Mouse (Mus musculus): ENCODE measurements around the gene Got1. TPM values are rescaled to one million over a fixed set of nuclear protein-coding genes. Genes with fewer than 3 reads are reported as not detected.

Got1 gene
- polyA plus RNA-seq, 1 experiment from 2014 or later = 14.2 TPM

GRCm38 (mm10) chr19:43480512-43480911, 43.9 kb downstream of the Got1 start:
- ATAC-seq = no peak
- WGBS = 46% methylated on average over 9 of the region's 9 CpGs
- TF ChIP-seq CTCF (IDR thresholded peaks at IDR 0.05) = no peak
- TF ChIP-seq EP300 (IDR thresholded peaks at IDR 0.05) = no peak
- Histone ChIP-seq H3K4me2 (replicated peaks; ENCODE audit: low read depth, low read length) (no peak overlapping the region), H3K27me3 (replicated peaks; ENCODE audit: insufficient read depth, low read length) (no peaks in the 10 kb centered on the region), H3K9ac (replicated peaks; ENCODE audit: low read depth) (no peak overlapping the region), H3K4me3 (ENCODE audit: low read depth, low read length) (no peak overlapping the region), H3K36me3 (ENCODE audit: insufficient read depth, low read length) (no peaks in the 10 kb centered on the region), H3K4me1 (ENCODE audit: insufficient read depth, low read depth, low read length) (no peaks in the 10 kb centered on the region), H3K9me3 (ENCODE audit: low read length) (no peaks in the 10 kb centered on the region), H3K27ac (ENCODE audit: low read length) (no peak overlapping the region)
- peak; percentile 9 for DNase-seq (ENCODE audit: low spot score)

DNA sequence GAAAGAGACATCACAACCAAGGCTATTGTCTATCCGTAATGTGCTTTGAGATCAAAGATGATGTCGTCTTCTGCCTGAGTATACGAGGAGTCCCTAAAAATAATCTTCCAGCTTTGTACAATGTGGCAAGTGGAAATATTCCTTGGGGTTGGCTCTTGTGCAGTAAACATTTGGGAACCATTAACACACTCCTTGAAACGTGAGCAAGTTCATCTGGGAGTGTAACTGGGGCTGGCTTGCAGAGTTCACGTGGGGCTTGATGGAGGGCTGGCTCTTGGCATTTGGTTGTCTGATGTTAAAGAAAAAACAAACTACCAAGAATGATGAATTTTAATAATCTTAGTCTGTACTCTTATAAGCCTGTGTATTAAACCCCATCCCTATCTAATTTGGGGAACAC, 45.0 kb downstream of the Got1 start:
- no peaks in the 10 kb centered on the region for H3K36me3 ChIP-seq (ENCODE audit: insufficient read depth, low read length)
- no peaks in the 10 kb centered on the region for H3K9me3 ChIP-seq (ENCODE audit: low read length)
- no peak overlapping the region for H3K27ac ChIP-seq (ENCODE audit: low read length)
- H3K9ac ChIP-seq (replicated peaks; ENCODE audit: low read depth) = no peak overlapping the region
- H3K4me1 ChIP-seq (ENCODE audit: insufficient read depth, low read depth, low read length) = no peaks in the 10 kb centered on the region
- H3K4me3 ChIP-seq (ENCODE audit: low read depth, low read length) = no peak overlapping the region
- DNase-seq (ENCODE audit: low spot score) (no peak), ATAC-seq (no peak)
- 73% methylated on average over 5 of the region's 5 CpGs for WGBS
- no peak overlapping the region for H3K4me2 ChIP-seq (replicated peaks; ENCODE audit: low read depth, low read length)
- no peaks in the 10 kb centered on the region for H3K27me3 ChIP-seq (replicated peaks; ENCODE audit: insufficient read depth, low read length)
- TF ChIP-seq EP300 (IDR thresholded peaks at IDR 0.05) (no peak), CTCF (IDR thresholded peaks at IDR 0.05) (no peak)

DNA sequence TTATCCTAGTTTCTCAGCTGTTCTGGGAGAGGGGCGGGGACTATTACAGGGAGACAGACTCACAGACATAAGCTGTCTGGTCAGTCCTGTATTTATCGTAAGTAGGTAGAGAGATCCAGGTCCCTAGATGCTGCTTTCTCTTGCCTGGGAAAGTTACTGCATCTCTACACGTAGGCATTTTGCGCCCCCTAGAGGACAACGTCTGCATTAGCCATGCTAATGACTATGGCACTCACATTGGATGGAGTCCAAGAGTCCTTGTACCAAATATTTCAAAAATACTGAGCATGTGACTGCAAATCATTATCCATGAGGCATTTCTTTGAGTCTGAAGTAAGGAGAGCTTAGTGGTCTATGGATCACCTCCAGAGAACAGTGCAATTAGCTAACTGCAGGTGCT, 45.5 kb downstream of the Got1 start:
- ATAC-seq (peak; percentile 26; the same call in 1 of the 2 replicates), DNase-seq (ENCODE audit: low spot score) (peak; percentile 85)
- no peak overlapping the region for H3K4me2 ChIP-seq (replicated peaks; ENCODE audit: low read depth, low read length)
- peak; percentile 86 for TF ChIP-seq CTCF (IDR thresholded peaks at IDR 0.05)
- TF ChIP-seq EP300 (IDR thresholded peaks at IDR 0.05) = no peak
- WGBS = 17% methylated on average over 5 of the region's 5 CpGs
- no peaks in the 10 kb centered on the region for H3K9me3 ChIP-seq (ENCODE audit: low read length)
- no peaks in the 10 kb centered on the region for H3K4me1 ChIP-seq (ENCODE audit: insufficient read depth, low read depth, low read length)
- H3K27me3 ChIP-seq (replicated peaks; ENCODE audit: insufficient read depth, low read length) = no peaks in the 10 kb centered on the region
- H3K36me3 ChIP-seq (ENCODE audit: insufficient read depth, low read length) = no peaks in the 10 kb centered on the region
- H3K9ac ChIP-seq (replicated peaks; ENCODE audit: low read depth) = no peak overlapping the region
- no peak overlapping the region for H3K4me3 ChIP-seq (ENCODE audit: low read depth, low read length)
- no peak overlapping the region for H3K27ac ChIP-seq (ENCODE audit: low read length)

DNA sequence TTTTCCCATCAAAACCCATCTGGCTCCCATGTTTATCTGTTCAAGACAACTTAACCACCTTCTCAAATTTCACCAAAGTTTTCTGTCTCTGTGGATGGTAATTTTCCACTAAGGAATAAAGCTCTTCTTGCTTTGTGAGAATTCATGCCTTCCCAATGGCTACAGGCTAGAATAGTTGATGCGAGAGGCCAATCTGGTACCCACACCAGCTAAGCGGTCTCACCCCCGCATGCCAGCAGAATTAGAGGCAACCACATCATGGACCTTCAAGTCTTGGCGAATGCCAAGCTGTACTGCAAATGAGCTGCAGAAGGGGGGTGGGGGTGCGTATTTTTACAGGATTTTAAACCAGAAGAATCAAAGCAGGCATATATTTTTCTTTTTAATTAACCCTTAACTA, 47.0 kb downstream of the Got1 start:
- H3K4me3 ChIP-seq (ENCODE audit: low read depth, low read length) = no peak overlapping the region
- H3K27me3 ChIP-seq (replicated peaks; ENCODE audit: insufficient read depth, low read length) = no peaks in the 10 kb centered on the region
- H3K9me3 ChIP-seq (ENCODE audit: low read length) = no peaks in the 10 kb centered on the region
- TF ChIP-seq EP300 (IDR thresholded peaks at IDR 0.05) (no peak), CTCF (IDR thresholded peaks at IDR 0.05) (no peak)
- ATAC-seq (no peak), DNase-seq (ENCODE audit: low spot score) (no peak)
- H3K4me1 ChIP-seq (ENCODE audit: insufficient read depth, low read depth, low read length) = no peaks in the 10 kb centered on the region
- H3K27ac ChIP-seq (ENCODE audit: low read length) = no peak overlapping the region
- H3K4me2 ChIP-seq (replicated peaks; ENCODE audit: low read depth, low read length) = no peak overlapping the region
- 82% methylated on average over 5 of the region's 5 CpGs for WGBS
- H3K36me3 ChIP-seq (ENCODE audit: insufficient read depth, low read length) = no peaks in the 10 kb centered on the region
- H3K9ac ChIP-seq (replicated peaks; ENCODE audit: low read depth) = no peak overlapping the region

DNA sequence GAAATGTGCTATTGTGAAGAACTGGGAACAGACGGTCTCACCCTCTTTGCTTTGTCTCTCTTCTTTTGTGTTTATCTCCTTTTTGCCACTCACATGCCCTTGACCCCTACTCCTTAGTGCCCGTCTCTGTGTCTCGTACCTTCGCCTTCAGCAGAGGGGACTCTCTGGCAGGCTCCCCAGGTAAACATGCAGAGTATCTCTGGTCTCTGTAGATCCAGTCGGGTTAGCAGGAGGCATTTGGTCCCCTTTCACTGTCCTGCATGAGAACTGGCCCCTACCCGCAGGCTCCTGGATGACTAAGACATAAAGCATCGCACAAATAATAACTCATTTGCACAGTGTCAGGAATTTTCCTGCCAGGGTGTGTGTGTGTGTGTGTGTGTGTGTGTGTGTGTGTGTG, 48.3 kb downstream of the Got1 start:
- no peak for ATAC-seq

DNA sequence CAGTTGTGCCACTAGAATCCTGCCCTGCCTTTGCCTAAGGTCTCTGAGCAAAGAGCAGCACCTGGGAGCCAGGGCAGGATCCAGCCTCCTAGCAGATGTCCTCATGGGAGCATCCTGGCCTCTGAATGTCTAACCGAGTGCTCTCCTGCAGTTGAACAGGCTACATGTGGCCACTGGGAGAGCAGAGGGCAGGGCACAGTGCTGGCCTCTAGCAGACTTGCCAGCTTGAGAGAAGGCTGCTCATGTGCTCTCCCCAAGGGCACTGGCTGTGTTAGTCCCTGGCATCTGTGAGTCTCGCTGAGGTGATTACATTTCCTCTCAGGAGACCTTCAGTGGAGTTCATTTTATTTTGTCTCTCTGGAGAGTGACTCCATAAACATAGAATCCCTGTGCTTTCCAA, 48.8 kb downstream of the Got1 start:
- Histone ChIP-seq H3K9ac (replicated peaks; ENCODE audit: low read depth) (no peak overlapping the region), H3K4me2 (replicated peaks; ENCODE audit: low read depth, low read length) (no peak overlapping the region), H3K4me1 (ENCODE audit: insufficient read depth, low read depth, low read length) (no peaks in the 10 kb centered on the region), H3K27me3 (replicated peaks; ENCODE audit: insufficient read depth, low read length) (no peaks in the 10 kb centered on the region), H3K36me3 (ENCODE audit: insufficient read depth, low read length) (no peaks in the 10 kb centered on the region), H3K4me3 (ENCODE audit: low read depth, low read length) (no peak overlapping the region), H3K9me3 (ENCODE audit: low read length) (no peaks in the 10 kb centered on the region), H3K27ac (ENCODE audit: low read length) (no peak overlapping the region)
- no peak for TF ChIP-seq CTCF (IDR thresholded peaks at IDR 0.05)
- TF ChIP-seq EP300 (IDR thresholded peaks at IDR 0.05) = no peak
- DNase-seq (ENCODE audit: low spot score) = no peak
- 46% methylated on average over 2 of the region's 2 CpGs for WGBS
- ATAC-seq = no peak

More for the DNA sequence above, 48.3 kb downstream of the Got1 start:
- Histone ChIP-seq H3K36me3 (ENCODE audit: insufficient read depth, low read length) (no peaks in the 10 kb centered on the region), H3K4me2 (replicated peaks; ENCODE audit: low read depth, low read length) (no peak overlapping the region), H3K4me1 (ENCODE audit: insufficient read depth, low read depth, low read length) (no peaks in the 10 kb centered on the region), H3K4me3 (ENCODE audit: low read depth, low read length) (no peak overlapping the region), H3K9ac (replicated peaks; ENCODE audit: low read depth) (no peak overlapping the region), H3K27me3 (replicated peaks; ENCODE audit: insufficient read depth, low read length) (no peaks in the 10 kb centered on the region), H3K9me3 (ENCODE audit: low read length) (no peaks in the 10 kb centered on the region), H3K27ac (ENCODE audit: low read length) (no peak overlapping the region)
- WGBS = 51% methylated on average over 7 of the region's 7 CpGs
- DNase-seq (ENCODE audit: low spot score) = no peak
- no peak for TF ChIP-seq CTCF (IDR thresholded peaks at IDR 0.05)
- TF ChIP-seq EP300 (IDR thresholded peaks at IDR 0.05) = no peak

DNA sequence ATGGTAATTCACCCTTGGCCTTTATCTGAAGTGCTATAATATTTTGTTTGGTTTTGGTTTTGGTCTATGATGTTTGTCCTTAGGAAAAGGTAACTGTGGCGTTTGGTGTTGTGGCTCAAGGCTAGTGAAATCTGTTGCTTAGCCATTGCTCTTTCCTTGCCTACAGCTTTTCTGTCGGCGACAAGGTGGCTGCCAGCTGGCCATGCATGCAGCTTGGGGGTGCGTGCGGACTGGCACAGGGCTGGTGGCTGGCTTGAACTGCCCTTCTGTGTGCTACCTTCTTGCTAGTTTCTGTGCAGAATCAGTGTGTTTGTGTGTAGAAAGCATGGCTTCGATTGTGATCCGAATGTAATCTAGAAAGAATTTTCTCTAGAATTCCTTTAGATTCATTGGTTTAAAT, 51.6 kb downstream of the Got1 start:
- H3K9me3 ChIP-seq (ENCODE audit: low read length) = no peaks in the 10 kb centered on the region
- H3K36me3 ChIP-seq (ENCODE audit: insufficient read depth, low read length) = no peaks in the 10 kb centered on the region
- no peaks in the 10 kb centered on the region for H3K27me3 ChIP-seq (replicated peaks; ENCODE audit: insufficient read depth, low read length)
- no peak overlapping the region for H3K4me2 ChIP-seq (replicated peaks; ENCODE audit: low read depth, low read length)
- H3K4me1 ChIP-seq (ENCODE audit: insufficient read depth, low read depth, low read length) = no peaks in the 10 kb centered on the region
- TF ChIP-seq EP300 (IDR thresholded peaks at IDR 0.05) (no peak), CTCF (IDR thresholded peaks at IDR 0.05) (no peak)
- H3K4me3 ChIP-seq (ENCODE audit: low read depth, low read length) = no peak overlapping the region
- ATAC-seq (no peak), DNase-seq (ENCODE audit: low spot score) (no peak)
- no peak overlapping the region for H3K9ac ChIP-seq (replicated peaks; ENCODE audit: low read depth)
- 83% methylated on average over 7 of the region's 7 CpGs for WGBS
- no peak overlapping the region for H3K27ac ChIP-seq (ENCODE audit: low read length)

Measured in lung, postnatal 0 days (tissue).